Mouse (Mus musculus): ENCODE data around the gene Arvcf.

The Arvcf gene

GRCm38 (mm10) chr16:18388583-18389435, 40.8 kb downstream of the Arvcf start:
- DNase-seq (ENCODE audit: low spot score) = no peak

GRCm38 (mm10) chr16:18390399-18390798, 42.4 kb downstream of the Arvcf start:
- no peak for DNase-seq (ENCODE audit: low spot score)

- DNase-seq (ENCODE audit: low spot score) = no peak
Observed at GRCm38 (mm10) chr16:18391127-18391526, 43.1 kb downstream of the Arvcf start.

- no peak for DNase-seq (ENCODE audit: low spot score)
Observed at GRCm38 (mm10) chr16:18391728-18392127, 43.7 kb downstream of the Arvcf start.

GRCm38 (mm10) chr16:18392469-18393426, 44.8 kb downstream of the Arvcf start:
- DNase-seq (ENCODE audit: low spot score) = peak; percentile 89

GRCm38 (mm10) chr16:18393595-18393994, 45.6 kb downstream of the Arvcf start:
- DNase-seq (ENCODE audit: low spot score) = no peak

- DNase-seq (ENCODE audit: low spot score) = no peak
Observed at GRCm38 (mm10) chr16:18394056-18394455, 46.1 kb downstream of the Arvcf start.

GRCm38 (mm10) chr16:18394777-18395619, 47.0 kb downstream of the Arvcf start:
- peak; percentile 58 for DNase-seq (ENCODE audit: low spot score)

- DNase-seq (ENCODE audit: low spot score) = no peak
Observed at GRCm38 (mm10) chr16:18395620-18396036, 47.6 kb downstream of the Arvcf start.

- DNase-seq (ENCODE audit: low spot score) = no peak
Observed at GRCm38 (mm10) chr16:18396201-18396600, 48.2 kb downstream of the Arvcf start.

GRCm38 (mm10) chr16:18396791-18397621, 49.0 kb downstream of the Arvcf start:
- DNase-seq (ENCODE audit: low spot score) = no peak

- no peak for DNase-seq (ENCODE audit: low spot score)
Observed at GRCm38 (mm10) chr16:18400028-18400427, 52.0 kb downstream of the Arvcf start.

- peak; percentile 89 for DNase-seq (ENCODE audit: low spot score)
Observed at GRCm38 (mm10) chr16:18400472-18401216, 52.7 kb downstream of the Arvcf start.

GRCm38 (mm10) chr16:18403285-18403684, 55.3 kb downstream of the Arvcf start:
- DNase-seq (ENCODE audit: low spot score) = no peak

GRCm38 (mm10) chr16:18405091-18405854, 57.3 kb downstream of the Arvcf start:
- no peak for DNase-seq (ENCODE audit: low spot score)

- no peak for DNase-seq (ENCODE audit: low spot score)
Observed at GRCm38 (mm10) chr16:18405876-18406275, 57.9 kb downstream of the Arvcf start.

GRCm38 (mm10) chr16:18406293-18406692, 58.3 kb downstream of the Arvcf start:
- DNase-seq (ENCODE audit: low spot score) = peak; percentile 70

GRCm38 (mm10) chr16:18407912-18408311, 59.9 kb downstream of the Arvcf start:
- DNase-seq (ENCODE audit: low spot score) = no peak

GRCm38 (mm10) chr16:18409776-18410175, 61.8 kb downstream of the Arvcf start:
- no peak for DNase-seq (ENCODE audit: low spot score)

Measured in embryo, embryonic 10 days (tissue).